Mouse (Mus musculus): Measurements from ENCODE around the gene Scaper. TPM values are rescaled to one million over a fixed set of nuclear protein-coding genes. Genes with fewer than 3 reads are reported as not detected.

Gene Scaper
- total and polyA plus RNA-seq, 3 experiments, result 0.43 to 18.7 (median 15.0) TPM

DNA sequence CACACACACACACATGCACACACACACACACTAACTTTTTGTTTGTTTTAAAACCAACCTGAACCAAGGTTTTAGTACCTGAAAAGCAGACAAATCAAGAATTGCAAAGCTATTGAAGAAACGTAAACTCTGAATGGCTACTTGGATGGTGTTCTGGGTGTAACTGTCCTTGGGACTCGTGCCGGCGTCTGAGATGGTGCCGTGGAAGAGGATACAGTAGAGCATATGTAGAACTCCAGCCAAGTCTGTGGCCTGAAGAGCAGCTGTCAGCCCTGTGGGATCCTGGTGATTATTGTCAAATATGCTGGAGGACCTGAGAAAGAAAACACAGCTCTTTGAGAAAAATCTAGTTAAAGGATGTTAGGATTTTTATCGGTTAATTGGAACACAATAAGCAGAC is 351.8 kb downstream of the Scaper start:
- Histone ChIP-seq H3K27me3 (ENCODE audit: insufficient read depth, low read length) (no peaks in the 10 kb centered on the region), H3K4me1 (ENCODE audit: insufficient read depth, low read depth, low read length) (no peaks in the 10 kb centered on the region), H3K9me3 (replicated peaks) (no peaks in the 10 kb centered on the region), H3K4me3 (ENCODE audit: low read depth, low read length) (no peak overlapping the region), H3K36me3 (replicated peaks) (no peaks in the 10 kb centered on the region)
- TF ChIP-seq TAL1 (conservative IDR thresholded peaks at IDR 0.05; ENCODE audit: low read depth, low read length) (no peak), CTCF (IDR thresholded peaks at IDR 0.05; ENCODE audit: low read depth, low read length) (no peak), GATA2 (IDR thresholded peaks at IDR 0.05; ENCODE audit: borderline replicate concordance, low read depth, low read length) (no peak), POLR2AphosphoS5 (IDR thresholded peaks at IDR 0.05; ENCODE audit: insufficient replicate concordance, low read depth, low read length) (no peak), GATA1 (IDR thresholded peaks at IDR 0.05; ENCODE audit: borderline replicate concordance, low read length) (no peak)
- no peak for DNase-seq (ENCODE audit: low spot score)
- ATAC-seq (ENCODE audit: extremely low read depth, insufficient number of reproducible peaks, low FRiP score, poor library complexity, severe bottlenecking), result no peak

DNA sequence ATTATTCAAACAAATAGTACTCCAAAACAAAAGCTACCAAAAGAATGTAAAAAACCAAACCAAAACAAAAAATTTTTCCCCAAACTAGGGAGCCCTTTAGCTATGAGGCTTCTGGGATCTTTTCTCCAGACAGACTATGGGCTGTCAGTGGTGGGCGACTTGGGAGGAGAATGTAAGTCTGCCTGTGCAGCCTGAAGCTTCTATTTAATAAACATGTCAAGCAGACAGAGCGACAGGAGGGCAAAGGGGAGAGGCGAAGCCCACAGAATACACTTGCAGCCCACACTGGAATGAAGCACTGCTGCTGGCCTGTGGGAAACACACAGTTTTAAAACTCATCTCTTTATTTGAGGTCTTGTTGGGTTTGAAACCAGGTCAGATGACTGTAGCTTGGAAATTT is 356.5 kb downstream of the Scaper start:
- Histone ChIP-seq H3K4me1 (ENCODE audit: insufficient read depth, low read depth, low read length) (no peaks in the 10 kb centered on the region), H3K4me3 (ENCODE audit: low read depth, low read length) (no peak overlapping the region), H3K36me3 (replicated peaks) (no peaks in the 10 kb centered on the region), H3K27me3 (ENCODE audit: insufficient read depth, low read length) (no peaks in the 10 kb centered on the region), H3K9me3 (replicated peaks) (no peaks in the 10 kb centered on the region)
- ATAC-seq (ENCODE audit: extremely low read depth, insufficient number of reproducible peaks, low FRiP score, poor library complexity, severe bottlenecking), result no peak
- no peak for TF ChIP-seq CTCF (IDR thresholded peaks at IDR 0.05; ENCODE audit: low read depth, low read length)
- TF ChIP-seq GATA1 (IDR thresholded peaks at IDR 0.05; ENCODE audit: borderline replicate concordance, low read length), result no peak
- no peak for TF ChIP-seq POLR2AphosphoS5 (IDR thresholded peaks at IDR 0.05; ENCODE audit: insufficient replicate concordance, low read depth, low read length)
- TF ChIP-seq GATA2 (IDR thresholded peaks at IDR 0.05; ENCODE audit: borderline replicate concordance, low read depth, low read length), result no peak
- no peak for TF ChIP-seq TAL1 (conservative IDR thresholded peaks at IDR 0.05; ENCODE audit: low read depth, low read length)
- DNase-seq (ENCODE audit: low spot score), result no peak

DNA sequence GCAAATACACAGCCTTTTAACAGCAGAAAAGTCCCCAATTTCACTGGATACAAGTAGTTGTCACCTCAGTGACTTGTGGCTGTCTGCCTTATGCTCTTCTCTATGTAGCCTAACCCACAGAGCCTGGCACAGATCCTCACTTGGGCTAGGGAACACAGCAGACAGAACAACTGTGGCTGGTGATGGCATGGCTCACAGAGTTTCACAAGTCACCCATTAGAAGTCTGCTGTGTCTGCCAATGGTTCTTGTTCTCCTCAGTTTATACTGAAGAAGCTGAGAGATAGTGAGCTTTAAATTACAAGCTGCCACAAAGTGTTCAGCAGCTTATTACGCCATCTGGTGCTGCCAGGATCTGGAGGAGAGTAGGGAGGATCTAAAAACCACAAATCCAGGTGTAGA is 361.3 kb downstream of the Scaper start:
- Histone ChIP-seq H3K27me3 (ENCODE audit: insufficient read depth, low read length) (no peaks in the 10 kb centered on the region), H3K4me3 (ENCODE audit: low read depth, low read length) (no peak overlapping the region), H3K36me3 (replicated peaks) (no peaks in the 10 kb centered on the region), H3K4me1 (ENCODE audit: insufficient read depth, low read depth, low read length) (no peaks in the 10 kb centered on the region), H3K9me3 (replicated peaks) (no peaks in the 10 kb centered on the region)
- TF ChIP-seq POLR2AphosphoS5 (IDR thresholded peaks at IDR 0.05; ENCODE audit: insufficient replicate concordance, low read depth, low read length) (no peak), TAL1 (conservative IDR thresholded peaks at IDR 0.05; ENCODE audit: low read depth, low read length) (no peak), GATA1 (IDR thresholded peaks at IDR 0.05; ENCODE audit: borderline replicate concordance, low read length) (no peak)
- ATAC-seq (ENCODE audit: extremely low read depth, insufficient number of reproducible peaks, low FRiP score, poor library complexity, severe bottlenecking), result no peak
- no peak for DNase-seq (ENCODE audit: low spot score)

DNA sequence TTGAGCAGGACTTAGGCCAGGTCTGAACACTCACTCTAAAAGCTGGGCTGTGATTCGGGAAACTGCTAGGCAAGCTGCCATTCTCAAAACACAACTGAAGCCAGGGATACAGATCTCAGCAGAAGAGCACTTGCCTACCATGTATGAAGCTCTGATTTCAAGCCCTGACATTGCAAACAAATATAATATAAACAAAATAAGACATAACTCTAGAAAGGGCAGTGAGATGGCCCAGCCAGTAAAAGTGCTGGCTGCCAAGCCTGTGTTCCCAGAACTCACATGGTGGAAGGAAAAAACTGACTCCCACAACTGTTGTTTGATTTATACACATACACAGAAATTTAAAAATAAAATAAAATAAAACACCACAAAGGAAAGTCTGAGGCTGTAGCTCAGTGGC is 366.8 kb downstream of the Scaper start:
- no peaks in the 10 kb centered on the region for H3K4me1 ChIP-seq (ENCODE audit: insufficient read depth, low read depth, low read length)
- TF ChIP-seq GATA2 (IDR thresholded peaks at IDR 0.05; ENCODE audit: borderline replicate concordance, low read depth, low read length), result no peak
- TF ChIP-seq CTCF (IDR thresholded peaks at IDR 0.05; ENCODE audit: low read depth, low read length), result no peak
- no peak for TF ChIP-seq GATA1 (IDR thresholded peaks at IDR 0.05; ENCODE audit: borderline replicate concordance, low read length)
- TF ChIP-seq POLR2AphosphoS5 (IDR thresholded peaks at IDR 0.05; ENCODE audit: insufficient replicate concordance, low read depth, low read length), result no peak
- TF ChIP-seq TAL1 (conservative IDR thresholded peaks at IDR 0.05; ENCODE audit: low read depth, low read length), result no peak
- ATAC-seq (ENCODE audit: extremely low read depth, insufficient number of reproducible peaks, low FRiP score, poor library complexity, severe bottlenecking), result no peak

DNA sequence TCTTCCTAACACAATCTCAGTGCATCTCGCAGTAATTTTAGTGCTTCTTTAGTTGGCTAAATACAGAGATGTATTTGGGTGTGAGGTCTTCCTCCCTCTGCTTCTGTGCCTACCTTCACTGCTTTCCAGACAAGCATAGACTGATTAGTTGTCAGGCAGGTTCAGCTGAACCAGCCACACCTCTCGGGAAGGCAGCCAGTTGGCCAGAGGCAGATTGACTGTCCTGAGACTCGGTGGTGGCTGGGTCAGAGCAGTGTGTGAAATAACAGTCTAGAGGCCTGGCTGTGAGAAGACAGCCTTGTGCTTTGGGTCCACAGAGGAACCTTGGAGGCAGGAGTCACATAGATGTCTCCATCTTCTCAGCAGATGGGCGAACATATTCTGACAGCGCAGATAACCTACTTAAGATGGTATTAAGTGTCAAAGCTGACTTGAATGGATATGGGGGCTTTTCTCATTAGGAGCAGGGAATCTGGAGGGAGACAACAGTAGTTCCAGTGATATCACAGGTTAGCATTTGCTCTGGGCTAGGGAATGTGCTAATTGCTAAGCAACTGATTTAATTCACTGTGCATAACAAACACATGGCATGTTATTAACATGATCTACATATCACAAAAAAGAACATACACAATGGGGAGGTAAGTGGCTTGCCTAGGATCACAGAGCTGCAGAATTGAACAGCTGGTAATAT is 369.3 kb downstream of the Scaper start:
- TF ChIP-seq GATA1 (IDR thresholded peaks at IDR 0.05; ENCODE audit: borderline replicate concordance, low read length) (no peak), TAL1 (conservative IDR thresholded peaks at IDR 0.05; ENCODE audit: low read depth, low read length) (no peak), POLR2AphosphoS5 (IDR thresholded peaks at IDR 0.05; ENCODE audit: insufficient replicate concordance, low read depth, low read length) (no peak), CTCF (IDR thresholded peaks at IDR 0.05; ENCODE audit: low read depth, low read length) (no peak), GATA2 (IDR thresholded peaks at IDR 0.05; ENCODE audit: borderline replicate concordance, low read depth, low read length) (no peak)

More for the DNA sequence above, 366.8 kb downstream of the Scaper start:
- 0 out of 2 replicates have a peak, but pooled peaks cover 2% of the 10 kb centered on the region for H3K27me3 ChIP-seq (ENCODE audit: insufficient read depth, low read length)
- no peak for DNase-seq (ENCODE audit: low spot score)
- H3K9me3 ChIP-seq (replicated peaks), result no peaks in the 10 kb centered on the region
- no peaks in the 10 kb centered on the region for H3K36me3 ChIP-seq (replicated peaks)
- no peak overlapping the region for H3K4me3 ChIP-seq (ENCODE audit: low read depth, low read length)

DNA sequence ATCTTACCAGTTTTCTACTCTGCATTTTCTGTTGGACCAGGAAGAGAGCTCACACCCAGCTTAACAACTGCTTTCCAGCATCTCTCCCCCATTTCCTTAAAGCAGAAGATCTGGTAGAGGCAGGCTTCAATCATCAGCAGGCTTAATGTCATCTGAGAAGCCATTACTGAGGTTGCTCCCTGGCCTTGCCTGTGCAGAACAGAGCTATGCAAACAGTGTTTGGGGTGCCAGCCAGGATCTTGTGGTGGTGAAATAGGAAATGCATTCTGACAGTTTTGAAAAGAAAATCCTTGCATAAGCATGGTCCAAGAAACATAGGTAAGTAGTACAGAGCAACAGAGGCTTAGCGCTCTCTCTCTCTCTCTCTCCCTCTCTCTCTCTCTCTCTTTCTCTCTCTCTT is 377.0 kb downstream of the Scaper start:
- ATAC-seq (ENCODE audit: extremely low read depth, insufficient number of reproducible peaks, low FRiP score, poor library complexity, severe bottlenecking), result no peak
- no peaks in the 10 kb centered on the region for H3K9me3 ChIP-seq (replicated peaks)

More for the DNA sequence above, 369.3 kb downstream of the Scaper start:
- no peaks in the 10 kb centered on the region for H3K36me3 ChIP-seq (replicated peaks)
- no peaks in the 10 kb centered on the region for H3K9me3 ChIP-seq (replicated peaks)
- H3K4me1 ChIP-seq (ENCODE audit: insufficient read depth, low read depth, low read length), result no peaks in the 10 kb centered on the region
- ATAC-seq (ENCODE audit: extremely low read depth, insufficient number of reproducible peaks, low FRiP score, poor library complexity, severe bottlenecking) (no peak), DNase-seq (ENCODE audit: low spot score) (no peak)
- no peak overlapping the region for H3K4me3 ChIP-seq (ENCODE audit: low read depth, low read length)
- H3K27me3 ChIP-seq (ENCODE audit: insufficient read depth, low read length), result peaks cover 5% of the 10 kb centered on the region; the same call in 1 of the 2 replicates

More for the DNA sequence above, 377.0 kb downstream of the Scaper start:
- no peaks in the 10 kb centered on the region for H3K36me3 ChIP-seq (replicated peaks)
- no peak overlapping the region for H3K4me3 ChIP-seq (ENCODE audit: low read depth, low read length)
- H3K27me3 ChIP-seq (ENCODE audit: insufficient read depth, low read length), result peaks cover 3% of the 10 kb centered on the region; the same call in 1 of the 2 replicates
- no peak for DNase-seq (ENCODE audit: low spot score)
- H3K4me1 ChIP-seq (ENCODE audit: insufficient read depth, low read depth, low read length), result no peaks in the 10 kb centered on the region
- TF ChIP-seq POLR2AphosphoS5 (IDR thresholded peaks at IDR 0.05; ENCODE audit: insufficient replicate concordance, low read depth, low read length), result no peak
- no peak for TF ChIP-seq GATA1 (IDR thresholded peaks at IDR 0.05; ENCODE audit: borderline replicate concordance, low read length)
- TF ChIP-seq GATA2 (IDR thresholded peaks at IDR 0.05; ENCODE audit: borderline replicate concordance, low read depth, low read length), result no peak
- TF ChIP-seq CTCF (IDR thresholded peaks at IDR 0.05; ENCODE audit: low read depth, low read length), result no peak
- TF ChIP-seq TAL1 (conservative IDR thresholded peaks at IDR 0.05; ENCODE audit: low read depth, low read length), result no peak
